Mouse (Mus musculus) erythroblast, embryonic 14.5 days (primary cell): ENCODE measurements around the gene Meiob. TPM values are rescaled to one million over a fixed set of nuclear protein-coding genes. Genes with fewer than 3 reads are reported as not detected.

ENCODE experiments used
- H3K27me3 ChIP-seq: 2 replicates; pipeline ENCODE4 v1.6.1; 2012; ENCODE audit warnings: inconsistent platforms; ENCODE audit not compliant: control insufficient read depth
- H3K36me3 ChIP-seq: 2 replicates; pipeline ENCODE4 v1.6.1; 2012; ENCODE audit warnings: mild to moderate bottlenecking, inconsistent platforms; ENCODE audit not compliant: control insufficient read depth
- H3K4me1 ChIP-seq: 2 replicates; pipeline ENCODE4 v1.6.1; 2012; ENCODE audit warnings: inconsistent platforms; ENCODE audit not compliant: control insufficient read depth
- H3K4me3 ChIP-seq: replicated peaks from 2 replicates; pipeline ENCODE3; 2012; ENCODE audit warnings: moderate library complexity, mild to moderate bottlenecking, inconsistent platforms
- H3K9me3 ChIP-seq: 2 replicates; pipeline ENCODE4 v1.6.1; 2012; ENCODE audit warnings: low read length, inconsistent platforms, mixed read lengths; ENCODE audit not compliant: control insufficient read depth
- GATA1 ChIP-seq: IDR thresholded peaks from 2 replicates; pipeline ENCODE4 v1.6.1; 2012; ENCODE audit warnings: low read length, inconsistent platforms, mixed read lengths
- TAL1 ChIP-seq: IDR thresholded peaks from 3 replicates; pipeline ENCODE4 v1.6.1; 2012; ENCODE audit warnings: low read length, inconsistent platforms, mixed read lengths
- polyA plus RNA-seq: library from polyadenylated mRNA; stranded (reverse); fragments of >175 nt; gene quantifications from 2 replicates; pipeline ENCODE4 v1.2.3, GENCODE M21; 2012

Gene Meiob
- polyA plus RNA-seq, 1 experiment, result not detected

DNA sequence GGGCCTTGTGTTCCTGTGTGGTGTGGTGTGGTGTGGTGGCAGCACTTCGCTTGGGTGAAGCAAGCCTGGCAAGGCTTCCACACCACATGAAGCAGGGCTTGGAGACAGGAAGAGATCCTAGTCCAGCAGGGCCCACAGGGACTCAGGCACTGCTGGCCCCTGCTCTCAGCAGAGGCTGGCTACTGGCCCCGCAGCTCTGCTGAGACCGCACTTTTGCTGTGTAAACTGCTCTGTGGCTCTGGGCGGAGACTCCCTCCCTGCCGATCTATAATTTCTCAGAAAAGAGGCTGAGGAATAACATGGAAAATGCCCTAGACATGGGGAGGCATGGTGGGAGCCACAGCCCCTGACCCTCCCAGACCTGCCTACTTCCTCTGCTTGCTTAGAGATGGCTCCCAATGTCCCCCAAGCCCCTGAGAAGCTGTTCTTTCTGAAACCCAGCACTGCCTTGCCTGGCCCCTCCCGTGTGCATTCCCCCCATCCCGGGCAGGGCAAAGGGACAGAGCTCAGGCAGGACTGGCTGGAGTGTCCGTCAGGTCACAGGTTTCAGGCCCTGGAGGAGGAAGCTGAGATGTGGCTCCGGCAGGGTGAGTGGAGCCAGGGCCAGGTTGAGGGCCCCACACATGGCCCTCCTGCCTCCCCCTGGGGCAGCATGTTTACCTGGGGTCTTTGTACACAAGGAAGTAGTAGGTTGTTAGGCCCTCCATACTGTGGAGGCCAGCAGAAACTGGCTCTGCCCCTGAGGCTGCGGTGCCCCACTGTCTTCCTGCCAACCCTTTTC is 73.4 kb downstream of the Meiob start:
- H3K9me3 ChIP-seq, result no peaks in the 10 kb centered on the region
- peaks cover 26% of the 10 kb centered on the region for H3K36me3 ChIP-seq
- TF ChIP-seq TAL1 (no peak), GATA1 (no peak)
- H3K4me3 ChIP-seq, result no peak overlapping the region
- no peaks in the 10 kb centered on the region; the same call in 1 of the 2 replicates for H3K27me3 ChIP-seq
- peaks cover 14% of the 10 kb centered on the region for H3K4me1 ChIP-seq

DNA sequence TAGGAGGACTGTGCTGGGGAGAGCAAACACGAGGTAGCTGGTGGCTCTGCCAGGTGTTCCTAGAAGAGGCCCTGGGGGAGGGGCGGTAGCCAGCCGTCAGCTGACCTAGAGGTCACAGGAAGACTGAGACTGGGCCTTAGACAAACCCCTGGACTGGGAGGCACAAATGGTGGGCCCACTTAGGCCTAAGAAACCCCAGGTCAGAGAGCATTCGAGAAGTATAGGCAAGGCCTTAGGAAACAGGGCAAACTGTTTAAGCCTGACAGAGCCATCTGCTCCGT is 74.0 kb downstream of the Meiob start:
- peaks cover 16% of the 10 kb centered on the region for H3K4me1 ChIP-seq
- H3K36me3 ChIP-seq, result peaks cover 31% of the 10 kb centered on the region
- no peak for TF ChIP-seq GATA1
- no peak for TF ChIP-seq TAL1
- H3K4me3 ChIP-seq, result no peak overlapping the region
- no peaks in the 10 kb centered on the region; the same call in 1 of the 2 replicates for H3K27me3 ChIP-seq
- no peaks in the 10 kb centered on the region for H3K9me3 ChIP-seq

DNA sequence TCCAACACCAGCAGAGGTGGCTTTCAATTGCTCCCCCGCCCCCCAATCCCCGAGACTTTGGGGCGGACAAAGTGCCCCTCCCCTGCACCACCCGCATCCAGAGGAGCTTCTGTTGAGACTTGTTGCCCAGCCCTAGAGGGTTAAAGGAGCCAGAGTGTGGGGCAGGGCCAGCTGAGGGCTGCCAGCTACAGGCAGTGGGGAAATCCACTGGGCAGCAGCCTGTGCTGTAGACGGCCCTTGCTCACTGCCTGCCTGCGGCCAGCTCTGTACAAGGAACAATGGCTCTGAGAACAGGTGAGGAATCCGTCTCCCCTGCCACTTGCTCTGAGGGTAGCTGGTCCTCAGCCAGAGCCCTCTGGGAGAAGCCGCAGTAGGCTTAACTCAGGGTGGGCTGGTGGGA is 74.4 kb downstream of the Meiob start:
- H3K4me1 ChIP-seq, result peaks cover 21% of the 10 kb centered on the region
- H3K4me3 ChIP-seq, result no peak overlapping the region
- no peaks in the 10 kb centered on the region for H3K9me3 ChIP-seq
- TF ChIP-seq GATA1 (no peak), TAL1 (no peak)
- peaks cover 36% of the 10 kb centered on the region for H3K36me3 ChIP-seq
- H3K27me3 ChIP-seq, result no peaks in the 10 kb centered on the region; the same call in 1 of the 2 replicates

DNA sequence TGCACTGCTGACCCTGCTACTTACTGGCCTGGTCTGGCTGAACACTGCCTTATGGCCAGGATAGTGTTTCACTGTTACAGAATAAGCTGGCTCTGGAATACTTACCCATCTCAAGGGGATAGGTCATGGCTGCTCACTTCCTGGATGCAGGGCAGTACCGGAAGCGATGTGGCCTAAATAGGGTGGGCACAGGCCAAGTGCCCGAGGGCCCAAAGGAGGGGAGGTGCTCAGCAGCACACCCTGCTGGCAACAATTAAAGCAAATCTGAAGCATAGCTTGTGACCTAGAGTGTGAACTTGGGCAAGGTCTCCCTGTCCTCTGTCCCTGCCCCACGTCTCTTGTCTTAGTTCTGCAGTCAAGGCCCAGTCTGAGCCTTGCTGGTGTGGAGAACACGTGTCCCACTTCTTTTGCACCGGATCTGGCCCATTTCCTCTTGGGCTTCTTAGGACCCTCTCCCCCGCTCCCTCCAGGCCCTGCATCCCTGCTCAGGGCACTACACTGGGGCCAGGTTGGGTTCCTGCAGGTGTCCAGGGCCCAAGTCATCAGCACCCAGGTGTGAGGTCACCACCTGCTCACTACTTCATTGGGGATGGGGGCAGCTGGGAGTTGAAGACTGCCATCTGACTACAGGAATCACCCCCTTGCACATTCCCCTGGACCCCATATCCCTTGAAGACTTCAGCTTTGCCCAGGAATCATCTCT is 77.8 kb downstream of the Meiob start:
- Histone ChIP-seq H3K9me3 (no peaks in the 10 kb centered on the region), H3K4me1 (peaks cover 45% of the 10 kb centered on the region), H3K4me3 (no peak overlapping the region), H3K36me3 (peaks cover 56% of the 10 kb centered on the region), H3K27me3 (no peaks in the 10 kb centered on the region)
- TF ChIP-seq GATA1 (no peak), TAL1 (no peak)

DNA sequence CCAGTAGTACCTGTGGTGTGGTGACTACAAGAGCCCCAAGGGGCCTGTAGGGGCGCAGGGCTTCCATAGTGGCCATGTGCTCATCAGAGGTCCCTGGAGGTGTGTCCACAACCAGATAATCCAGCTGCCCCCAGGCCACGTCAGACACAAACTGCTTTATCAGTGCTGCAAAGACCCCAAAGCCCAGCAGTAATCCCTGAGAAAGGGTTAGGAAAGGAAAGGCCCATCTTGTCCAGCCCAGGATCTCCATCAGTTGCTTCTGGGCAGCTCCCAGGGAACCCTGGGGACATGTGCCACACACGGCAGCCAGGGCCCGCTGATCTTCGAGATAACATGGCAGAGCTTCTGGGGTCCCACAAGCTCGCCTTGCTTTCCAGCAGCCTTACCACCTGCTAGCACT is 80.3 kb downstream of the Meiob start:
- no peaks in the 10 kb centered on the region for H3K9me3 ChIP-seq
- H3K36me3 ChIP-seq, result peaks cover 77% of the 10 kb centered on the region
- no peaks in the 10 kb centered on the region for H3K27me3 ChIP-seq
- peak overlapping the region; percentile 90 for H3K4me3 ChIP-seq
- H3K4me1 ChIP-seq, result peaks cover 57% of the 10 kb centered on the region
- no peak for TF ChIP-seq GATA1
- TF ChIP-seq TAL1, result no peak

DNA sequence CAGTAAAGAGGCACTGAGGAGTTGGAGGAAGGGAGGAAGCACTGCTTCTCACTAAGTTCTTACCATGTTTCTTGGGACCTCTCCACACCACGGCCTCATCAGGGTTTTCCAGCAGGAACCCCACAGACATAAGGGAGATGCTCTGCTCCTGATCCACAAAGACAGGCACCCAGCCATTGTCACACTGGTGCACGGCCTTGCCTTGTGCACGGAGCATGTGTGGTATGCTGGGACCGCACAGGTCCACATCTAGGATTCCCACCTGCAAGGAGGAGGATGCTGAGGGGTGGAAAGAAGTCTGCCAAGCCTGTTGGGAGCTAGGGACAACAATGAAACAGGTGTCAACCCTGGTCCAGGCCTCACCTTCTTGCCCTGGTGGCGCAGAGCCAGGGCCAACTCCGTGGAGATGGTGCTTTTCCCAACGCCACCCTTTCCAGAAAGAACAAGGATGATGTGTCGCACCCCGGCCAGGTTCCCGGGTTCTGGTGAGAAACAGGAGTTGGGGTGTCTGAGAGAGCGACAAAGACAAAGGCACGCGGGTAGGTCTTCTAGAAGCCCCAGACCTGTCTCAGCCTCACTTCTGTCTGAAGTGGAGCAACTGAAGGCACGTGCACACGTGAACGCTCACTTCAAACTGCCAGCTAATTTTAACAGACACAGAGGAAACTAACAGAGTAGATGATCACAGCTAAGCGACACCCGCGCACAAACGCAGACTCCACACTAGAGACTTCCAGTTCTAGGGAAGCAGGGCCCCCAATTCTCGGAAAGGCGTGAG is 81.5 kb downstream of the Meiob start:
- H3K4me3 ChIP-seq, result peak overlapping the region; percentile 90
- no peaks in the 10 kb centered on the region for H3K27me3 ChIP-seq
- H3K36me3 ChIP-seq, result peaks cover 82% of the 10 kb centered on the region
- TF ChIP-seq GATA1, result no peak
- TF ChIP-seq TAL1, result no peak
- no peaks in the 10 kb centered on the region for H3K9me3 ChIP-seq
- peaks cover 67% of the 10 kb centered on the region for H3K4me1 ChIP-seq

DNA sequence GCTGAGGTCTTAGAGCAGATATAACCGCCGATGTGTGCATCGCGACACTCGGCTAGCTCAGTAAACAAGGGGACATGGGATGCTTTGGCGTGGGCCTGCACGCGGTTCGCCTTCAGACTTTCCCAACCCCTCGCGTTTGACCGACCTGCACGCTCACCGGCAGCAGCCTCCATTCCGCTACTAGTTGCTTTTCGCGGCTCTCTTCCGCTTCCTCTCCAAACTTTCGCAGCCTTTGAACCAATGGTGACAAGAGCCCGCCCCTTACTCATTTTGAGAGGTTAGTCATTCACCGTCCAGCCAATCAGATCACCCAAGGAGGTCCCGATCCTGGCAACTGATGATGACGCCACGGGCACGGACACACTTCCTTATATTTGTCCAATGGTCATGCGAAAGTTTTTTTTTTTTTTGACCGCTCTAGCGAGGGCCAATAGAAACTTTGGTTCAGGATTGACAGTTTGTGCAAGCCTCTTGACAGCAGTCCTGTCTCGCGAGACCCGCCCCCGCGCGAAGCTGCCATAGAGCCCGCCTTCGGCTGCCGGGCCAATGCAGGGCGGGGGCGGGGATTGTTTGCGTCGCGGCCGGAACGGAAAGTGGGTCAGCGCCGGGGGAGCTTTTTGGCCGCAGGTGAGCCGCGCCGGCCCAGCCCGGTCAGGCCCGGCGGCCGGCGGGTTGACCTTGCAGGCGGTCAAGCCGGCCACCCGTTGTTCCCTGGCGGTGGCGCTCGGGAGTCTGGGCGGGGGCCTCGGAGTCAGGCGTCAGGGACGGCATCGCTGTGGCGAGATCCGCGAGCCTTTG is 82.2 kb downstream of the Meiob start, which contains the start of the genes Nubp2 and Spsb3:
Gene Nubp2, minus strand, starts transcription at position 216 of the 798 bp plus-strand sequence.
Gene Spsb3, plus strand, starts transcription at position 510 of the 798 bp plus-strand sequence.
- peaks cover 71% of the 10 kb centered on the region for H3K4me1 ChIP-seq
- H3K9me3 ChIP-seq, result no peaks in the 10 kb centered on the region
- peak within 1 kb of the TSS; percentile 90 for H3K4me3 ChIP-seq
- no peaks in the 10 kb centered on the region for H3K27me3 ChIP-seq
- TF ChIP-seq TAL1, result no peak
- TF ChIP-seq GATA1, result no peak
- H3K36me3 ChIP-seq, result peaks cover 82% of the 10 kb centered on the region

DNA sequence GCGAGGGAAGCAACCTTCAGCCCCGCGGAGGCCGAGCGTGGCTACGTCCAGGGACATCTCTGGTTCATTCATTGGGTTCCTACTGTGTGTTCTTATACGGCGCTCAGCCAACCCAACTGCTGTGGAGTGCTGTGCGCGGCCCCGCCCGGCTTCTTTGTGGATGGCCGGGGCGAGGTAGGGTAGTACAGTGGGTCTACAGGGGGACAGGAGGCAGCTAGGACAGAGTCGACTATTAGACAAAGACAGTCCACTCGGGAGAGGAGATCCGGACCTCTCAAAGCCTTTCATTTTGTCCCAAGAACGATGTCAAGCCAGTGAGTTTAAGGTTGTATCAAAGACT is 82.8 kb downstream of the Meiob start:
- H3K4me1 ChIP-seq, result peaks cover 68% of the 10 kb centered on the region
- H3K36me3 ChIP-seq, result peaks cover 82% of the 10 kb centered on the region
- H3K4me3 ChIP-seq, result peak overlapping the region; percentile 90
- no peaks in the 10 kb centered on the region for H3K27me3 ChIP-seq
- H3K9me3 ChIP-seq, result no peaks in the 10 kb centered on the region
- no peak for TF ChIP-seq TAL1
- no peak for TF ChIP-seq GATA1
